Mouse (Mus musculus) testis, adult 2 months (tissue): ENCODE results near the gene Ldlr.

Experiments
- CTCF ChIP-seq: fragments of 200-500 bp; IDR thresholded peaks from 2 replicates; pipeline ENCODE4 v1.5.1; 2012; ENCODE audit warnings: low read depth, mild to moderate bottlenecking, inconsistent platforms, low read length, moderate library complexity; ENCODE audit not compliant: control insufficient read depth, insufficient read depth, insufficient replicate concordance
- POLR2A ChIP-seq: fragments of 200-500 bp; IDR thresholded peaks from 2 replicates; pipeline ENCODE4 v1.6.1; 2012; ENCODE audit warnings: low read depth, mild to moderate bottlenecking, inconsistent platforms, low read length, moderate library complexity; ENCODE audit not compliant: control insufficient read depth

- TF ChIP-seq CTCF (no peak), POLR2A (no peak)
These were observed 16.6 kb upstream of the Ldlr start for GRCm38 (mm10) chr9:21706586-21707265.
